ENCODE assay signal across 13 mouse cellular contexts in the genomic region with DNA sequence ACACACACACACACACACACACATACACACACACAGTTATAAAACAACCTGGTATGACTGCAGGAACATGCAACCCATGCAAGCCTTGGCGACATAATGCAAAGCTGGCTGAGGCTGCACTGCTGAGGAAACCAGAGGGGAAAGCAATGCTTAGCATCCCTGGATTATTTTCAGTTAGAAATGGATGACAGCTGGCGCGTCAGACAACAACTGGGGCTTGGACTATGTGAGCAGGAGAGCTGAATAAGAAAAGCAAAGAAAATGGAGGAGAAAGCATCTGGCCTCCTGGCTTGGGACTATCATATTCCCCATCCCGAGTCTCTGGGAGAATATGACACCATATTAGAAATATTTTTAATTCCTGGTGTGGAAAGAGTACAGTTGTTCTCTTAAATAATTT. TPM values are rescaled to one million over a fixed set of nuclear protein-coding genes. Genes with fewer than 3 reads are reported as not detected.
DNase-seq lines count a peak whose midpoint lies in the region; ATAC-seq and TF ChIP-seq lines count a peak whose summit lies in the region.
"Had no signal": no experiment of that assay in that cellular context is flagged by ENCODE, and none has a peak within 500 bp of the region (broad histone marks: within the 10 kb centered on the region; RNA-seq: fewer than 3 reads in every experiment).

No protein-coding gene starts in this region.

- ATAC-seq in megakaryocyte progenitor cell, adult 5-6 weeks (replicated peaks; ENCODE audit: poor library complexity), result no peak
- ATAC-seq in intestine, postnatal 0 days, result no peak

- H3K9me3 ChIP-seq in intestine, postnatal 0 days (ENCODE audit: control insufficient read depth), result no peaks in the 10 kb centered on the region
- H3K9me3 ChIP-seq: forebrain, embryonic 12.5 days; hindbrain, embryonic 15.5 days; midbrain, embryonic 10.5 days had no signal

- intact Hi-C loops in gastrocnemius, postnatal 36 days (cut with DNase I), result no loop called here

- H3K27ac ChIP-seq in layer of hippocampus, adult 2 months, result 0 out of 2 replicates have a peak overlapping the region, but pooled peaks have one; percentile 25
- no peak overlapping the region for H3K27ac ChIP-seq in intestine, postnatal 0 days (ENCODE audit: low read depth, low read length)
- H3K27ac ChIP-seq: forebrain, embryonic 12.5 days; hindbrain, embryonic 15.5 days; kidney, postnatal 0 days; midbrain, embryonic 10.5 days had no signal

- H3K4me2 ChIP-seq in intestine, postnatal 0 days (replicated peaks; ENCODE audit: low read depth), result no peak overlapping the region
- H3K4me2 ChIP-seq: forebrain, embryonic 12.5 days; hindbrain, embryonic 15.5 days had no signal

- H3K27me3 ChIP-seq in intestine, postnatal 0 days (replicated peaks; ENCODE audit: control insufficient read depth, insufficient read depth, low read length), result no peaks in the 10 kb centered on the region
- H3K27me3 ChIP-seq: forebrain, embryonic 12.5 days; hindbrain, embryonic 15.5 days had no signal

- DNase-seq in gastrocnemius, postnatal 10 days, result peak; percentile 26
- no peak for DNase-seq in gastrocnemius, postnatal 36 days
- no peak for DNase-seq in layer of hippocampus, adult 2 months (ENCODE audit: low spot score in 2 of 2)
- no peak for DNase-seq in layer of hippocampus, adult 18-20 months (ENCODE audit: low spot score in 2 of 2)
- DNase-seq in brain, adult 2 months (ENCODE audit: low read depth, low spot score), result peak; percentile 30
- DNase-seq in heart, postnatal 4 days, result peak; percentile 25
- DNase-seq: cerebellum, adult 11-12 months had no signal

- TF ChIP-seq CTCF in layer of hippocampus, adult 2 months (conservative IDR thresholded peaks at IDR 0.05), result no peak
- TF ChIP-seq CTCF in intestine, postnatal 0 days (IDR thresholded peaks at IDR 0.05; ENCODE audit: low read depth), result no peak

- no peak overlapping the region for H3K9ac ChIP-seq in intestine, postnatal 0 days (ENCODE audit: low read depth, low read length)
- H3K9ac ChIP-seq: forebrain, embryonic 12.5 days; hindbrain, embryonic 15.5 days had no signal

- peaks cover 6% of the 10 kb centered on the region; the same call in 1 of the 2 replicates for H3K4me1 ChIP-seq in intestine, postnatal 0 days (replicated peaks; ENCODE audit: control insufficient read depth, insufficient read depth, low read length)
- H3K4me1 ChIP-seq: hindbrain, embryonic 15.5 days had no signal

- H3K36me3 ChIP-seq in intestine, postnatal 0 days (ENCODE audit: control insufficient read depth, insufficient read depth), result 0 out of 2 replicates have a peak, but pooled peaks cover 6% of the 10 kb centered on the region
- H3K36me3 ChIP-seq: hindbrain, embryonic 15.5 days had no signal

- 74% methylated on average over 4 of the region's 4 CpGs for WGBS in intestine, postnatal 0 days

- H3K4me3 ChIP-seq in layer of hippocampus, adult 2 months, result no peak overlapping the region
- no peak overlapping the region for H3K4me3 ChIP-seq in intestine, postnatal 0 days (ENCODE audit: low read depth, low read length)
- H3K4me3 ChIP-seq: forebrain, embryonic 12.5 days; hindbrain, embryonic 15.5 days; midbrain, embryonic 10.5 days had no signal

RNA-seq across cellular contexts. Expression of a gene that starts 4.1 kb away (rescaled TPM):
- total RNA-seq in gastrocnemius, postnatal 10 days (2021), result 1 to 10 TPM; 5.1 TPM
- 1 to 10 TPM in 1 of 2 experiments, under 1 TPM in 1; 0.99 to 1.6 TPM for total RNA-seq in gastrocnemius, postnatal 36 days (2021)
- 1 to 10 TPM; 4.3 to 8.7 TPM for total RNA-seq in layer of hippocampus, adult 2 months (2021)
- total RNA-seq in layer of hippocampus, adult 18-20 months (2021), result 1 to 10 TPM; 3.6 to 5.0 TPM
- 1 to 10 TPM; 8.3 to 8.8 TPM for total RNA-seq in heart, postnatal 4 days (2021)
- total RNA-seq in megakaryocyte progenitor cell, adult 5-6 weeks (2015), result 9.2 and 16.4 TPM in 2 replicates
- 7.5 and 7.9 TPM in 2 replicates for total RNA-seq in megakaryocyte progenitor cell, adult 5-6 weeks (2017)
- 6.2 and 7.6 TPM in 2 replicates for polyA plus RNA-seq in intestine, postnatal 0 days (2015; fragmentation: Nextera tagmentation; extraction: Ambion mirVana)

RNA-seq across cellular contexts. Expression of a gene that starts 4.2 kb away (rescaled TPM):
- total RNA-seq in gastrocnemius, postnatal 10 days (2021), result 10 to 100 TPM; 13.1 to 18.4 TPM
- 1 to 10 TPM; 2.4 to 3.0 TPM for total RNA-seq in gastrocnemius, postnatal 36 days (2021)
- 1 to 10 TPM; 9.1 to 10.0 TPM for total RNA-seq in layer of hippocampus, adult 2 months (2021)
- 1 to 10 TPM; 9.1 to 9.7 TPM for total RNA-seq in layer of hippocampus, adult 18-20 months (2021)
- total RNA-seq in heart, postnatal 4 days (2021), result 10 to 100 TPM; 35.6 to 37.9 TPM
- total RNA-seq in megakaryocyte progenitor cell, adult 5-6 weeks (2015), result 35.4 and 53.7 TPM in 2 replicates
- 85.1 and 113 TPM in 2 replicates for total RNA-seq in megakaryocyte progenitor cell, adult 5-6 weeks (2017)
- 43.5 and 48.7 TPM in 2 replicates for polyA plus RNA-seq in intestine, postnatal 0 days (2015; fragmentation: Nextera tagmentation; extraction: Ambion mirVana)

Comparison
In these comparisons a context has a peak if more than half of its experiments do, and no peak if none do; other contexts are left out.
1. DNase-seq: peak in gastrocnemius, postnatal 10 days (single experiment), brain, adult 2 months (single experiment) and heart, postnatal 4 days (single experiment); none in gastrocnemius, postnatal 36 days (0 of 2), layer of hippocampus, adult 2 months (0 of 2) and layer of hippocampus, adult 18-20 months (0 of 2).